Mouse (Mus musculus) limb, embryonic 11.5 days (tissue): ENCODE data around the gene Ppp4c. TPM values are rescaled to one million over a fixed set of nuclear protein-coding genes. Genes with fewer than 3 reads are reported as not detected.

ENCODE experiments used
- ATAC-seq: fragments of 200-750 bp; cut with Nextera tagmentation; 2 replicates; pipeline ENCODE4 v1.8.0; 2017; ENCODE audit warnings: low read depth; ENCODE audit not compliant: insufficient number of reproducible peaks, low FRiP score, low TSS enrichment
- DNase-seq: peaks from one replicate; pipeline ENCODE4 v3.0.0-alpha.2; 2015; ENCODE audit warnings: low spot score
- H3K27ac ChIP-seq: fragments of 300-500 bp; sonication (generic); replicated peaks from 2 replicates; pipeline ENCODE4 v1.5.1; 2014; ENCODE audit warnings: low read depth, mild to moderate bottlenecking, low read length
- H3K27me3 ChIP-seq: fragments of 300-500 bp; sonication (generic); 2 replicates; pipeline ENCODE4 v1.6.1; 2014; ENCODE audit warnings: mild to moderate bottlenecking, low read length, mixed read lengths; ENCODE audit not compliant: control insufficient read depth, insufficient read depth
- H3K36me3 ChIP-seq: fragments of 300-500 bp; sonication (generic); 2 replicates; pipeline ENCODE4 v1.6.1; 2014; ENCODE audit warnings: mild to moderate bottlenecking, low read length, moderate library complexity, mixed read lengths; ENCODE audit not compliant: control insufficient read depth, insufficient read depth
- H3K4me1 ChIP-seq: fragments of 300-500 bp; sonication (generic); 2 replicates; pipeline ENCODE4 v1.6.1; 2014; ENCODE audit warnings: low read length, mixed read lengths; ENCODE audit not compliant: control insufficient read depth, insufficient read depth
- H3K4me2 ChIP-seq: fragments of 300-500 bp; sonication (generic); 2 replicates; pipeline ENCODE4 v1.6.1; 2014; ENCODE audit warnings: low read depth, mild to moderate bottlenecking, moderate library complexity; ENCODE audit not compliant: severe bottlenecking
- H3K4me3 ChIP-seq: fragments of 300-500 bp; sonication (generic); 2 replicates; pipeline ENCODE4 v1.5.1; 2014; ENCODE audit warnings: low read depth, low read length
- H3K9ac ChIP-seq: fragments of 300-500 bp; sonication (generic); 2 replicates; pipeline ENCODE4 v1.6.1; 2014; ENCODE audit warnings: mild to moderate bottlenecking, low read length
- H3K9me3 ChIP-seq: fragments of 300-500 bp; sonication (generic); 2 replicates; pipeline ENCODE4 v1.6.1; 2016; ENCODE audit warnings: low read length; ENCODE audit not compliant: control insufficient read depth
- WGBS: fragments of 180-500 bp; shearing (Covaris S2); extraction: QIAGEN DNeasy Blood & Tissue Kit; methylation state at CpG from one replicate; pipeline ENCODE4 v1.1.7; 2014; 5-methylcytosine and 5-hydroxymethylcytosine counted together
- polyA plus RNA-seq: library from polyadenylated mRNA; unstranded; fragments of >200 nt; fragmentation: Nextera tagmentation; extraction: Ambion mirVana; gene quantifications from 2 replicates; pipeline ENCODE4 v1.2.1, GENCODE M21; 2014

The Ppp4c gene
- polyA plus RNA-seq, 1 experiment from 2014 or later, result 426 TPM

DNA sequence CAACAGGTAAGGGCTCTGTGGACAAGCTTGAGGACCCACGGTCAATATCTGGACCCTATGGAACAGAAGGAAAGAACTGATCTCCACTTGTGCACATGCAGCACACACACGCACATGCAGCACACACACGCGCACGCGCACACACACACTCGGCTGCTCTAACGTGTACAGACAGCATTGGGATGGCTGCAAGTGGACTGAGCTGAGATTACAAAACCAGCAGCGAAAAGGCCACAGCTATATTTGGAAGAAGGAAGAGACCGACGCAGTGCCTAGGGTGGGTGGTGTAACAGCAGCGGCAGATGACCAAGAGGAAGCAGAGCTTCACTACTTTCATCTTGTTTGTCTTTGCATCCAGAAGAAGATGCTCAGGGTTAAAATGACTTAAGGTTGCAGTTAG lies 46.2 kb downstream of the Ppp4c start:
- Histone ChIP-seq H3K9me3 (no peaks in the 10 kb centered on the region), H3K4me3 (no peak overlapping the region), H3K27me3 (no peaks in the 10 kb centered on the region), H3K27ac (no peak overlapping the region), H3K4me1 (no peaks in the 10 kb centered on the region), H3K36me3 (no peaks in the 10 kb centered on the region), H3K4me2 (no peak overlapping the region), H3K9ac (no peak overlapping the region)
- no peak for ATAC-seq
- WGBS, result 92% methylated on average over 12 of the region's 12 CpGs
- DNase-seq, result no peak

DNA sequence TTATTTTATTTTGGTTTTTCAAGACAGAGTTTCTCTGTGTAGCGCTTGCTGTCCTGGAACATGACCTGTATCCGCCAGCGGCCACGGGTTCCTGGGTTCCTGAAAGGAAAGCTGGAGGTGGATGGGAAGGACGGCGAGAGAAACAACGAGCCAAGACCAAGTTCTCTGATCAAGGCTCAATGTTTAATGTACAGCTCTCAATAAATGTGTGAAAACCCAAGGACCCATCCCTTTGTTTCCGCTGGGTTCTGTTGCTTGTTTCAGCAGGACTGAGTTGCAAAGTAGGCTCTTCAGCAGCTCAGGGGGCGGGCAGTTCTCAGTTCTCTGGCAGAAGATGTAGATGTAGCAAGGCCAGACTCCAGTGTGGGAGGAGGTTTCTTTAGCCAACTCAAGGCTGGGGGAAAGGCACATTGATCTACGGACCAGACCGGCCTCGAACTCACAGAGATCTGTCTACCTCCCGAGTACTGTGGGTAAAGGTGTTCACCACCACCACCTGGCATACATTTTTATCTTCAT lies 50.3 kb downstream of the Ppp4c start:
- WGBS, result 88% methylated on average over 13 of the region's 13 CpGs
- H3K27ac ChIP-seq, result no peak overlapping the region
- ATAC-seq (no peak), DNase-seq (no peak)
- H3K4me1 ChIP-seq, result no peaks in the 10 kb centered on the region
- no peak overlapping the region for H3K9ac ChIP-seq
- no peak overlapping the region for H3K4me3 ChIP-seq
- no peaks in the 10 kb centered on the region for H3K9me3 ChIP-seq
- no peaks in the 10 kb centered on the region for H3K36me3 ChIP-seq
- H3K27me3 ChIP-seq, result no peaks in the 10 kb centered on the region
- H3K4me2 ChIP-seq, result no peak overlapping the region

DNA sequence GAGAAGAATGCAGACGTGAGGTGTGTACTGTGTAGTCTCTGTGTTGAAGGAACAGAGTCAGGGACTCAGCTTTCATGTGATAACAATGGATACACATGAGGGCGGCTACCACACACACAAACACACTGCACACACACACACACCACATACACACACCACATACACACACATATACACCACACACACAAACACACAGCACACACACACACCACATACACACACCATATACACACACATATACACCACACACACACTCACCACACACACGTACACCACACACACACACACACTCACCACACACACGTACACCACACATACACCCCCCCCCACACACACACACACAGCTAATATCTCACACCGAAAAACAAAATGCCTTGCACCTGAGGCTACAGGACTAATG lies 50.8 kb downstream of the Ppp4c start:
- 84% methylated on average over 5 of the region's 5 CpGs for WGBS
- no peaks in the 10 kb centered on the region for H3K9me3 ChIP-seq
- H3K4me2 ChIP-seq, result no peak overlapping the region
- H3K27me3 ChIP-seq, result no peaks in the 10 kb centered on the region
- H3K27ac ChIP-seq, result no peak overlapping the region
- DNase-seq (no peak), ATAC-seq (no peak)
- no peaks in the 10 kb centered on the region for H3K4me1 ChIP-seq
- no peak overlapping the region for H3K4me3 ChIP-seq
- H3K9ac ChIP-seq, result no peak overlapping the region
- no peaks in the 10 kb centered on the region for H3K36me3 ChIP-seq

DNA sequence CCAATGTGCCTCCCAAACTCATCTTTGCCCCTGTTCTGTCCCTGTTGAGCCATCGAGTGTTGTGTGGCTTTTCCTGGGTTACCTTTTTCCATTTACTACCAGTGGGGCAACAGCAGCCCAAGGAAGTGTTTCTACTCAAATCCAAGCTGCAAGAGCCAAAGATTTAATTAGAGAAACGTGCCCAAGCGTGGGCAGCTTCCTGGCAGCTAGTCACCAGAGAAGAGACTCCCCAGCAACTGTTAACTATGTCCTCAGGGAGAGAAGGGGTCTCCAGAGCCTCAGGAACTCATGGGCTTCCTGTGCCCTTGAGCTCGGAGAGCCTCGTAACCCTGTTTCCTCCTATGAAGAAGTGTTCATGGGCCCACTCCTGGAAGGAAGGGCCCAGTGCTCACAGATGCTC lies 51.3 kb downstream of the Ppp4c start:
- Histone ChIP-seq H3K4me2 (no peak overlapping the region), H3K4me3 (no peak overlapping the region), H3K36me3 (no peaks in the 10 kb centered on the region), H3K27me3 (no peaks in the 10 kb centered on the region), H3K9ac (no peak overlapping the region), H3K9me3 (no peaks in the 10 kb centered on the region), H3K27ac (no peak overlapping the region), H3K4me1 (no peaks in the 10 kb centered on the region)
- DNase-seq, result no peak
- WGBS, result 72% methylated on average over 5 of the region's 5 CpGs
- no peak for ATAC-seq

DNA sequence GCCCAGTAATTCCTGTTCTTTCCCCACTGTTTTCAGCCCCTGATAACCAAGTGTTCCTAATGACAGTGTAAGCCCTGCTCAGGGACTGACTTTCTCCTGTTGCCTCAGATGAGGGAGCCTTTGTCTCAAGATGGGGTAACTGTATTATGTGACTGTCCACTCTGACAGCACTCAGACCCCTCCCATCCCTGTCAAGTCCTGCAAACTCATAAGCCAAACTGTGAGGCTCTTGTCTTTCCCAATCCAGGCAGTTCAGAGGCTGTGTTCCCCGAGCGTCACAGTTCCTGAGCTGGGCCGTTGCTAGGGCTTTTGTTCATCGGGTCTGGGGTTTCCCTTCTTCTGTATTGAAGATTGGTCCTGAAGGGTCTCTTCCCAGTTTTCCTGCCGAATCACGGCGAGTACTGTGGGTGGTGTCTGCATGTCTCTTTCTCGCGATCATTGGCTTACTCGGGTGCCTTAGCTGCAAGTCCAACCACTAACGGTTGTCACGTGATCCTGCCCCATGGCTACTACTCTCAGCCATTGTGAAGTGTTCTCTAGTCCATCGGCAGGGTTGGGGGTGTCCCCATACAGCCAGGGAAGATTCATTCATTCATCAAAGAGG lies 52.1 kb downstream of the Ppp4c start:
- Histone ChIP-seq H3K4me2 (no peak overlapping the region), H3K27ac (no peak overlapping the region), H3K4me1 (no peaks in the 10 kb centered on the region), H3K9ac (no peak overlapping the region), H3K4me3 (no peak overlapping the region), H3K36me3 (no peaks in the 10 kb centered on the region), H3K27me3 (no peaks in the 10 kb centered on the region), H3K9me3 (no peaks in the 10 kb centered on the region)
- ATAC-seq (no peak), DNase-seq (no peak)
- 87% methylated on average over 13 of the region's 13 CpGs for WGBS

DNA sequence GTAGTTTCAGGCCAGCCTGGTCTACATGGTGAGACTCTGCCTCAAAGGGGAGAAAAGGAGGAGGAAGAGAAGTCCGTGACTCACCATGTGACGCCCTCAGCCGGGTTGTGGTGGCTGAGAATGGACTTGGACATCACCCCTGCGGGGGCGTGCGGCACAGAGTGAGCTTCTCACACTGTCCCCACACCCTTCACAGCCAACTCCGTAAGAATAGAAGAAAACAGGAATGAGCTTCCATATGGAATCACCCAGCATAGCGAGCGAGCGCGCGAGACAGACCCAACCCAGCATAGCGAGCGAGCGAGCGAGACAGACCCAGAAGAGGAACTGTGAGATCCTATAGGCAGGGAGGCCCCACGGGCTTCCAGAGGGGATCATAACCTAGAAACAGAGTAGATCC lies 52.7 kb downstream of the Ppp4c start:
- DNase-seq (no peak), ATAC-seq (no peak)
- Histone ChIP-seq H3K9me3 (no peaks in the 10 kb centered on the region), H3K36me3 (no peaks in the 10 kb centered on the region), H3K27me3 (no peaks in the 10 kb centered on the region), H3K4me2 (no peak overlapping the region), H3K27ac (no peak overlapping the region), H3K4me1 (no peaks in the 10 kb centered on the region), H3K4me3 (no peak overlapping the region), H3K9ac (no peak overlapping the region)
- WGBS, result 88% methylated on average over 17 of the region's 17 CpGs

DNA sequence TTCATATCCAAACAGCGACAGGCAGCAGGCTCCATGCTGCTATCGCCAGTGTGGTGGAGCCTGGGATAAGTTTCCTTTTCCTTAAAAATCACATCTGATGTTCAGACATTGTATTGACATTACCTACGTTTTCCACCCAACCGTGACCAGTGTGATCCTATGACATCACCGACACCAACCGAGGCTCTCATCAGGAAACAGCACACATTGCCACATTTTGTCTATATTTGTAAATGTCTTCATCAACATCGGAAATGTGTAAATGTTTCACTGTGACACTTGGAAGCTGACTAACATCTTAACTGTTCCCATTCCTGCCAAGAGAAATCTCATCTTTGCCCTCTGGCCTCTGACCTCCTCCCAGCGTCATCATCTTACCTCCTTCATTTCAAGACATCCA lies 56.2 kb downstream of the Ppp4c start:
- 87% methylated on average over 8 of the region's 8 CpGs for WGBS
- Histone ChIP-seq H3K27ac (no peak overlapping the region), H3K9ac (no peak overlapping the region), H3K4me2 (no peak overlapping the region), H3K4me1 (no peaks in the 10 kb centered on the region), H3K9me3 (no peaks in the 10 kb centered on the region), H3K36me3 (no peaks in the 10 kb centered on the region), H3K4me3 (no peak overlapping the region), H3K27me3 (no peaks in the 10 kb centered on the region)
- DNase-seq (no peak), ATAC-seq (no peak)
